Mouse (Mus musculus): ENCODE data around the gene Tmem45a. TPM values are rescaled to one million over a fixed set of nuclear protein-coding genes. Genes with fewer than 3 reads are reported as not detected.

Tmem45a gene
- polyA plus RNA-seq, 1 experiment from 2014 or later: 5.4 TPM

DNA sequence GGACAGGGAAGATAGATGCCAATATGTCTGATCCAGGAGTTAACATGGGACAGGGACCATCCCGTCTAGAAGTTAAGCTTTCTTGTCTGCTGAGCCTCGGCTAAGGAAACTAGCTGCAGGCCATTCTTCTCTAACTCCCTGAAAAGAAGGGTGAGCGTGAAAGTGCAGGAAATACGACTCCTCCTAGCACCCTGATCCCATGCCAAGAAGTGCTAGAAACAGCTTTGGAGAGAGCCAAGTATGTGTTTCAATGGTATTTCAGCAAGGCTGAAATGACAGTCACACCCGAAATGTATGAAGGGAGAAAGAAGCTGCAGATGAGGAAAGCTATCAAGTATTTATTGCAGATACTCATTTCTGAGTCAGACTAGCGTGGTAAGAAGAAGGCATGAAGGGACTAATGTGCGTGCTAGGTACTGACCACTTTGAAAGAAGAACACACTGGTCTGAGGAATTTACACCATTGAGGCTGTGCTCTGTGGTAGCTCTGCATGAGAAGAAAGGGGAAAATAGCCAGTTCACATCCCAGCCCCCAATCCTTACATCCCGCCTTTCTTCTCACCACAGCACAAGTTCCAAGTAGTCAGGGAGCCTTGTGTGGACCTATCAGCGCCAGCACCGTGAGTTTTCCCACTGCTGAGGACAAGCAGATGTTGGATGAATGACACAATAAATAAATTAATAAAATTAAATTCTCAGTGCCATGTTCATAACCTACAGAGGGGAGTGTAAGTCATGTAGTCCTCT lies 33.0 kb downstream of the Tmem45a start:
- H3K27me3 ChIP-seq (ENCODE audit: insufficient read depth, poor library complexity, severe bottlenecking): no peaks in the 10 kb centered on the region
- H3K4me1 ChIP-seq (replicated peaks): no peaks in the 10 kb centered on the region
- WGBS: 71% methylated on average over 10 of the region's 10 CpGs
- DNase-seq (ENCODE audit: low spot score): no peak
- no peaks in the 10 kb centered on the region for H3K36me3 ChIP-seq
- H3K4me3 ChIP-seq: no peak overlapping the region
- H3K9me3 ChIP-seq: no peaks in the 10 kb centered on the region
- no peak overlapping the region for H3K27ac ChIP-seq

DNA sequence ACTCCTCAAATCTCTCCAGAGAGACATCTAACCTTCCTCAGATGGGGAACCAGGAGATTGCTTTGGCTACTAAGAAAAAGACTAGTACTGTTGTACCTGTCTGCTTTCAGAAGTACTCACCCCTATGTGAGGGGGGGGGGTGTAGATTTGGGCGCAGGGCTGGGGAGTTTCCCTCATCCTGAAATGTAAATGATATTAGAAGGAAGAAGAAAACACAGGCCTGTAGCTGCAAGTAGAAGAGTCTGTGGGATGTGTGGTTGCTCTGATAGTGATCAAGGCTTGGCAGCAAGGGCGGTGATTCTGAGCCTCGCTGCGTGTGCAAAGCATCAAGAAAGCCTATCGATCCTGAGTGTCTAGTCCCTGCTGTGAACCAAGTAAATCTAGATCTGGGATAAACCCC lies 43.0 kb downstream of the Tmem45a start:
- Histone ChIP-seq H3K4me1 (replicated peaks) (no peaks in the 10 kb centered on the region), H3K36me3 (no peaks in the 10 kb centered on the region), H3K4me3 (no peak overlapping the region), H3K27me3 (ENCODE audit: insufficient read depth, poor library complexity, severe bottlenecking) (no peaks in the 10 kb centered on the region), H3K27ac (no peak overlapping the region), H3K9me3 (no peaks in the 10 kb centered on the region)
- DNase-seq (ENCODE audit: low spot score): no peak
- 91% methylated on average over 5 of the region's 5 CpGs for WGBS

DNA sequence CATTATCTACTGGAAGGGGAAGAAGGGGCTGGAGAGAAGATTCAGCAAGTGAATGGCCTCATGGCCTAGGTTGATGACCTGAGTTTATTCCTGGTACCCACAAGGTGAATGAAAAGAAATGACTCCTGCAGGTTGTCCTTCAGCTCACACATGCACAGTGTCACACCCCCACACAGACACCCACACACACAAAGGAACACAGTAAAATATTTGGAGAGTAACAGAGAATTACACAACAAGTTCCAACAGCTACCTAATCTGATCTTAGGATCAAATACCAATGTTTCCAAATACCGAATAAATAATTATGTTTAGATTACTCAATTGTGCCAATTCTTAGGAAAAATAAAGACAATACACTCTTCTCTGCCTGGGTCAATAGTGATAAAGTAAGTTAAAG lies 52.7 kb downstream of the Tmem45a start:
- 100% methylated on average over 1 of the region's 1 CpGs for WGBS
- Histone ChIP-seq H3K9me3 (no peaks in the 10 kb centered on the region), H3K27ac (no peak overlapping the region), H3K36me3 (no peaks in the 10 kb centered on the region), H3K27me3 (ENCODE audit: insufficient read depth, poor library complexity, severe bottlenecking) (no peaks in the 10 kb centered on the region), H3K4me1 (replicated peaks) (no peaks in the 10 kb centered on the region), H3K4me3 (no peak overlapping the region)
- DNase-seq (ENCODE audit: low spot score): no peak

DNA sequence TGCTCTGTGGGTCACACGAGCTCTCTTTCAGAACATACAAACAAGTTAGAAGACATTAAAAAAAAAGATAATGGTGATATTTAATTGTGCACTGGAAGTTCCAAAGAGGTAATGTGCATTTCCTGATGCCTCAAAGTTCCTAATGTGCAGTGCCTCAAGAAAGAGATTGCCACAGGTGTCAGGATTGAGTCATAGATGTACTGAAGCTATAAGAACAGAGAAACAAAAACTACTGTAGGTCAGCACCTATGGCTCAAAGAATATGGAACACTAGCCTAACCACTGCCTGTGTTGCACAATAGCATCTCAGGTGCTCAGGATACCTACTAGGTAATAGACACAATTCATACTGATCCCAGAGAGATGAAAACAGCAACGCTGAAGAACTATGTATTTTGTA lies 54.0 kb downstream of the Tmem45a start:
- H3K27ac ChIP-seq: no peak overlapping the region
- no peaks in the 10 kb centered on the region for H3K4me1 ChIP-seq (replicated peaks)
- no peaks in the 10 kb centered on the region for H3K9me3 ChIP-seq
- no peak for DNase-seq (ENCODE audit: low spot score)
- WGBS: 87% methylated on average over 2 of the region's 2 CpGs
- H3K4me3 ChIP-seq: no peak overlapping the region
- no peaks in the 10 kb centered on the region for H3K27me3 ChIP-seq (ENCODE audit: insufficient read depth, poor library complexity, severe bottlenecking)
- H3K36me3 ChIP-seq: no peaks in the 10 kb centered on the region

DNA sequence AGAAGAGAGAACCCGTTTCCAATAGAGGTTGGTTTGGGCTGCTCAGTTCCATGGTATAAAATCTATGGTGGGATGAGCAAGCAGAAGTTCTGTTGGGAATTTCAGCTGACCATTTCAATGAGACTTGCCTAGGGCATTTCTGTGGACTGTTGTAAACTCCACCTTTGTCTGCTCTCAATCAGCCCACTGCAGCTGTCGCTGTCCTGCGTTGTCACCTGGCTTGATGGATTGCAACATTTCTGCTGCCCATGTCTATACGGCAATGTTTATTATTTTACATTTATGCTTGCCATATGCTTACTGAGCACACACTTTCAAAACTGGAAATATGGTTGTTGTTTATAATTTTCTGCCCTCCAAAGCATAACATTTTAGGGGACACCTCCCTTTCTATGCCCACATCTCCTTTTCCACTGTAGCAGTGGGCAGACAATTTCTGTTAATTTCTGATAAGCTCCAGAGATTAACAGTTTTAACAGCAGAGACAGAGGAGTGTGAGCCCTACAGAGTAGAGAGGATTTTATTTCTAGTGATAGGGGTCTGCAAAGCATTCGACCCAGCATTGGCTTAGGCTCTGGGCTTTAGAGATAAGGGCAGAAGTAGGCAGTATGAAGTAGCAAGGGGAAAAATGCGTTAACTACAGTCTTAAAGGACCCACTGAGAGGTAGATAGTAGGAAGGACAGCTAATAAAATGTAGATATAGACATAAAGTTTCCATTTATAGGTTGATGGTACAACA lies 84.4 kb downstream of the Tmem45a start:
- Histone ChIP-seq H3K27ac (no peak overlapping the region), H3K4me3 (no peak overlapping the region), H3K9me3 (no peaks in the 10 kb centered on the region), H3K4me1 (replicated peaks) (no peaks in the 10 kb centered on the region), H3K27me3 (ENCODE audit: insufficient read depth, poor library complexity, severe bottlenecking) (no peaks in the 10 kb centered on the region), H3K36me3 (no peaks in the 10 kb centered on the region)
- 89% methylated on average over 6 of the region's 6 CpGs for WGBS
- no peak for DNase-seq (ENCODE audit: low spot score)

DNA sequence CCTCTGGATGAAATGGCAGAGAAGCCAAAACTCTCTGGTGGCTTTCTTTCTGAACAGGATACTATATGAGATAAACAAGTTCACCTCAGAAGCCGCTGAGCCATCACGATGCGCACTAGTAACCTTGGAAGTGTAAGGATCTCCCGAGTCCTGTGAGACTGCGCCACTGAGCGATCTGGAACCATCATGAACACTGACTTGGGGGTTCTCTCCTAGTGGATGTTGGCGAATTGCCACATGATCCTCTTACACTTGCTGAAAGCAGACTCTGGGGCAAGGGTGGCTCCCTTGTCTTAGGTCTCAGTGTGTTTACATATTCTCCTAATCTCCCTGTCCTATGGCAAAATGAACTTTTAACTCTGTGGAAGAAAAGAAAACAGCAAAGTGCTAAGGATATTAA lies 85.0 kb downstream of the Tmem45a start:
- no peak for DNase-seq (ENCODE audit: low spot score)
- H3K4me1 ChIP-seq (replicated peaks): no peaks in the 10 kb centered on the region

GRCm38 (mm10) chr16:56800469-56800868 lies 85.5 kb downstream of the Tmem45a start:
- H3K9me3 ChIP-seq: no peaks in the 10 kb centered on the region
- no peak for DNase-seq (ENCODE audit: low spot score)
- H3K36me3 ChIP-seq: no peaks in the 10 kb centered on the region
- WGBS: 44% methylated on average over 2 of the region's 2 CpGs
- no peaks in the 10 kb centered on the region for H3K27me3 ChIP-seq (ENCODE audit: insufficient read depth, poor library complexity, severe bottlenecking)
- H3K4me3 ChIP-seq: no peak overlapping the region
- H3K27ac ChIP-seq: no peak overlapping the region
- no peaks in the 10 kb centered on the region for H3K4me1 ChIP-seq (replicated peaks)

More for the DNA sequence above, 85.0 kb downstream of the Tmem45a start:
- H3K27ac ChIP-seq: no peak overlapping the region
- no peaks in the 10 kb centered on the region for H3K9me3 ChIP-seq
- H3K27me3 ChIP-seq (ENCODE audit: insufficient read depth, poor library complexity, severe bottlenecking): no peaks in the 10 kb centered on the region
- no peak overlapping the region for H3K4me3 ChIP-seq
- H3K36me3 ChIP-seq: no peaks in the 10 kb centered on the region
- 86% methylated on average over 7 of the region's 7 CpGs for WGBS

DNA sequence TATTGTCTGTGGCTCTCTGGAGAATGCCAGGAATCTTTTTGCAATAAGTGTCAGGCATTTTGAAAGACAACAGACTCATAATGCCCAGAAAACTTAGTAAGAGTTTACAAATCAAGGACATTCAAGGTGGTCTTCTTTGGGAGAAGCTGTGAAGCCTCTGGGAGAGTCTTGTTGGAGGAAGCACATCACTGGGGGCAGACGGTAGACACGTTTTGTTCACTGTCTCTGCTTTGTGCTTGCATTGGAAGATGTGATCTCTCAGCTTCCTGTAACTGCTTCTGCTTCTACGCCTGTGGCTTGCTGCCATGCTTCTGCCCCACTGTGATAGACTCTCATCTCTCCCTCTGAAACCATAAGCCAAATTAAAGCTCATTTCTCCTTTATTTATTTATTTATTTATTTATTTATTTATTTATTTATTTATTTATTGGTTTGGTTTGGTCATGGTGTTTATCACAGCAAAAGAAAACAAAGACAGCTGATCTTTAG lies 86.4 kb downstream of the Tmem45a start:
- Histone ChIP-seq H3K27me3 (ENCODE audit: insufficient read depth, poor library complexity, severe bottlenecking) (no peaks in the 10 kb centered on the region), H3K27ac (no peak overlapping the region), H3K9me3 (no peaks in the 10 kb centered on the region), H3K4me1 (replicated peaks) (no peaks in the 10 kb centered on the region), H3K36me3 (no peaks in the 10 kb centered on the region), H3K4me3 (no peak overlapping the region)
- 89% methylated on average over 3 of the region's 3 CpGs for WGBS
- DNase-seq (ENCODE audit: low spot score): no peak

DNA sequence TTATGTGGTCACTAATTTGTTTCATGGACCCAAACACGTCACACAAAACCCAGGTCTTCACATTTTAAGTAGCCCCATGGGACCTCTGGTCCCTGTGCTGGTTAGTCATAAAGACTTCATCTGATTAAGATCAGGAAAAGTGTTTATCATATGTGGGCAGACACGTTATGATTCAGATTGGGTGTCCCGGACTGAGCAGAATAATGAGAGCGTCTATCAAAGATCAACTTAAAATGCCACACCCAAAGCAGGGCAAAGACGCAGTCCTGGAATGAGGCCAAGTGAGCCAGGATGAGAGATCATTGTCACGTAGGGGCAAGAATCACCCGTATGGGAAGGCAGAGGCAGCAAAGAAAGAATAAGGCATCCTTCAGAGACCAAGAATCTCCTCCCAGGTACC lies 87.1 kb downstream of the Tmem45a start:
- 91% methylated on average over 7 of the region's 7 CpGs for WGBS
- H3K27me3 ChIP-seq (ENCODE audit: insufficient read depth, poor library complexity, severe bottlenecking): no peaks in the 10 kb centered on the region
- H3K4me1 ChIP-seq (replicated peaks): no peaks in the 10 kb centered on the region
- no peak for DNase-seq (ENCODE audit: low spot score)
- no peaks in the 10 kb centered on the region for H3K36me3 ChIP-seq
- H3K4me3 ChIP-seq: no peak overlapping the region
- H3K9me3 ChIP-seq: no peaks in the 10 kb centered on the region
- H3K27ac ChIP-seq: no peak overlapping the region

GRCm38 (mm10) chr16:56795481-56796139 lies 90.4 kb downstream of the Tmem45a start, which contains the start of gene Adgrg7:
TSS of gene Adgrg7 (minus strand) at chr16:56795855.
- Histone ChIP-seq H3K36me3 (no peaks in the 10 kb centered on the region), H3K4me1 (replicated peaks) (no peaks in the 10 kb centered on the region), H3K27ac (no peak within 1 kb of the TSS), H3K9me3 (no peaks in the 10 kb centered on the region), H3K27me3 (ENCODE audit: insufficient read depth, poor library complexity, severe bottlenecking) (no peaks in the 10 kb centered on the region), H3K4me3 (no peak within 1 kb of the TSS)
- no peak for DNase-seq (ENCODE audit: low spot score)
- 77% methylated on average over 8 of the region's 8 CpGs for WGBS

- Histone ChIP-seq H3K27me3 (ENCODE audit: insufficient read depth, poor library complexity, severe bottlenecking) (no peaks in the 10 kb centered on the region), H3K4me1 (replicated peaks) (no peaks in the 10 kb centered on the region), H3K4me3 (no peak overlapping the region), H3K27ac (no peak overlapping the region), H3K9me3 (no peaks in the 10 kb centered on the region), H3K36me3 (no peaks in the 10 kb centered on the region)
- DNase-seq (ENCODE audit: low spot score): no peak
- WGBS: 86% methylated on average over 7 of the region's 7 CpGs
Observed at GRCm38 (mm10) chr16:56794383-56795144, 91.4 kb downstream of the Tmem45a start.

DNA sequence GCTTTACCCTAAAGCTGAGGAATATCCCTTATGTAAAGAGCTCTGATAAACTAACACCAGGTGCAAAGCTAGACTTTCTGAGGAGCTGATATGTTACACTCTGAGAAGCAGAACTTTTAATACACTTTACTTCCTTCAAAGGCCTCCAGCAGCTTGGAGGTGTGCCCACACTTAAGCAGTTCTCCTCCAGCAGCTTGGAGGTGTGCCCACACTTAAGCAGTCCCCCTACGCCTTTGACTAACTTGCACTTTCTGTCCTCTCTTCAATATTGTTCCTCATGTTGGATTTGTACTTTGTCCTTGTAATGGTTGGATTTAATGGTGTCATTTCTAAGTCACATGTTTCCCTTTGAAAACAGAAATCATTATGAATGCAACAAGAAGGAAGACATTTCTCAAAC lies 92.2 kb downstream of the Tmem45a start:
- no peak overlapping the region for H3K4me3 ChIP-seq
- no peak for DNase-seq (ENCODE audit: low spot score)
- WGBS: 81% methylated on average over 1 of the region's 1 CpGs
- no peaks in the 10 kb centered on the region for H3K36me3 ChIP-seq
- H3K9me3 ChIP-seq: no peaks in the 10 kb centered on the region
- no peaks in the 10 kb centered on the region for H3K27me3 ChIP-seq (ENCODE audit: insufficient read depth, poor library complexity, severe bottlenecking)
- no peak overlapping the region for H3K27ac ChIP-seq
- H3K4me1 ChIP-seq (replicated peaks): no peaks in the 10 kb centered on the region

Data from hindbrain, embryonic 10.5 days (tissue).